Mouse (Mus musculus) erythroblast, adult 5-6 weeks (primary cell): Measurements from ENCODE around the gene Ube2n. TPM values are rescaled to one million over a fixed set of nuclear protein-coding genes. Genes with fewer than 3 reads are reported as not detected.

ENCODE experiments used
- ATAC-seq: replicated peaks from 2 replicates; pipeline ENCODE4 v1.8.0; 2016; ENCODE audit warnings: moderate number of reproducible peaks, mild to moderate bottlenecking, moderate TSS enrichment, inconsistent platforms; ENCODE audit not compliant: poor library complexity, low FRiP score, severe bottlenecking
- total RNA-seq, 2 experiments: library from RNA; stranded (forward) in 1 of 2; stranded (reverse) in 1 of 2; fragments of 150-400 nt in 1 of 2; fragments of 200-764, 138-1000 nt in 1 of 2; gene quantifications; 2 replicates each; pipeline versions ENCODE4 v1.2.3 to v1.2.4; 2015 to 2017; ENCODE audit warnings: low replicate concordance in 2 of 2

Gene Ube2n
- total RNA-seq, 2 experiments from 2014 or later: 23.5 to 139 TPM

DNA sequence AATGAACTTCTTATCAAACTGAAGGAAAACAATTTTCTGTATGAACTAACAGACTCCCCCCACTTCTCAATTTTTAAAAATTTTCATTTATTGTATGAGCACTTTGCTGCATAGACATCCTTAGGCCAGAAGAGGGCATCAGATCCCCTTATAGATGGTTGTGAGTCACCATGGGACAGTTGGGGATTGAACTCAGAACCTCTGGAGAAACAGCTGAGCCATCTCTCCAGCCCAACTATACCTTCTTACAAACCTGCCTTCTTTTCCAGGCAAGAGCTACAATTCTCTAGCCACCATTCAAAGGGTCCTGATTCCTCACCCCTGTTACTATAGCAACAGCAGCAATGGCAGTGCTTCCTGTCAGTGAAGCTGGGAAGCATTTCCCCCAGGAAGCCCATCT is 36.8 kb downstream of the Ube2n start:
- peak; percentile 44; the same call in 1 of the 2 replicates for ATAC-seq

GRCm38 (mm10) chr10:95552326-95552725 is 37.4 kb downstream of the Ube2n start:
- no peak for ATAC-seq

DNA sequence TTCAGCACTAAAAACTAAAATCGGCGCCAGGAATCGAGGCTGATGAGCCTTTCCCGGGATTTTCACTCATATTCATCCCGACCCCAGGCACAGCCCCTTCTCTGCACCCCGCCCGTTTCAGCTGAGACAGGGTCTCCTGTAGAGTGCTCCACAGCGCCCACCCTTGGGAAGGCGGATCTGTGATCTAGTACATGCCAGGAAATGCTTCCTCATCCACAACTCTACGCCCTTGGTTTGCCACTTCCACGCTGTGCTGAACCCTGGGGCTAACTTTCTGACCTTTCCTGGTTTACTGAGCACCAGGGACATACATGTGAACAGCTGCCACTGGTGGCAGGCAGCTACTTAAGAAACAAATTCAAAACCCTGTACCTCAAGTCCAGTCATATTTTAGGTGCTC is 40.9 kb downstream of the Ube2n start:
- ATAC-seq: no peak

- 0 out of 2 replicates have a peak, but pooled peaks have one; percentile 23 for ATAC-seq
Measured at GRCm38 (mm10) chr10:95557337-95557828, 42.4 kb downstream of the Ube2n start.

DNA sequence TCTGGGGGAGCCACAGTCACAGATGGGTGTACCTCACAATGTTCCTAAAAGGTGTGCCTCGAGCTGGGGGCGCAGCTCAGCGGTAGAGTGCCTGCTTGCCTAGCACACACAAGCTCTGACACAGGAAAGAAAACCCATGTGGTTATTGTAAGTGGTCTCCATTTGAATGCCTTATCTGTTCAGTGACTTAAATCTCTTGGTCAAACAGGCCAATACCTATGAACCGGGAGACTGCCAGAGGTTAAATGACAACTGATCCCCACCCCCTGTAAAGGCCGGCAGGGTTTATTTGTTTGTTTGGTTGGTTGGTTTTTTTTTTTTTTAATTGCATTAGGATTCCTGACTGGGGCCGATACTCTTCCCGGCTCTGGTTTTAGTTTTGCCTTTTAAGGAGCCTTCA is 44.5 kb downstream of the Ube2n start:
- ATAC-seq: no peak

GRCm38 (mm10) chr10:95560394-95560983 is 45.5 kb downstream of the Ube2n start:
- ATAC-seq: no peak

DNA sequence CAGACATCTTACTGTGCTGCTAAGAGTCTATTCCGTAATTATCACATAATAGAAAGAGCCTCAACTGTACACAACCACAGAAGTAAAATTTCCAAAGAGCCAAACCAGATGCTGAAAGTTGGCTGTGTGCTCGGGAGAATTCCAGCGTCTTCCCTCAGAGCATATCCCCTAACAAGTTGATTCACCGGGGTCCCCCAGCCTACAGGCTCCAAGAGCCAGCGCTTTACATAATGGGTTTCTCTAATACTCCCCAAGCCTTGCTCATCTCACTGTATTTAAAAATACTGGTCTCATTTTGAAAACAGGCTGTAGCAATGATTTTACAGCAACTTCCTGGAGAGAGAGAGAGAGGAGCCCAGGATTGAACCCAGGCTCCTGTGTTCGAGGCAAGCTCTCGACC is 46.7 kb downstream of the Ube2n start:
- ATAC-seq: no peak

GRCm38 (mm10) chr10:95562395-95562794 is 47.5 kb downstream of the Ube2n start:
- ATAC-seq: no peak

DNA sequence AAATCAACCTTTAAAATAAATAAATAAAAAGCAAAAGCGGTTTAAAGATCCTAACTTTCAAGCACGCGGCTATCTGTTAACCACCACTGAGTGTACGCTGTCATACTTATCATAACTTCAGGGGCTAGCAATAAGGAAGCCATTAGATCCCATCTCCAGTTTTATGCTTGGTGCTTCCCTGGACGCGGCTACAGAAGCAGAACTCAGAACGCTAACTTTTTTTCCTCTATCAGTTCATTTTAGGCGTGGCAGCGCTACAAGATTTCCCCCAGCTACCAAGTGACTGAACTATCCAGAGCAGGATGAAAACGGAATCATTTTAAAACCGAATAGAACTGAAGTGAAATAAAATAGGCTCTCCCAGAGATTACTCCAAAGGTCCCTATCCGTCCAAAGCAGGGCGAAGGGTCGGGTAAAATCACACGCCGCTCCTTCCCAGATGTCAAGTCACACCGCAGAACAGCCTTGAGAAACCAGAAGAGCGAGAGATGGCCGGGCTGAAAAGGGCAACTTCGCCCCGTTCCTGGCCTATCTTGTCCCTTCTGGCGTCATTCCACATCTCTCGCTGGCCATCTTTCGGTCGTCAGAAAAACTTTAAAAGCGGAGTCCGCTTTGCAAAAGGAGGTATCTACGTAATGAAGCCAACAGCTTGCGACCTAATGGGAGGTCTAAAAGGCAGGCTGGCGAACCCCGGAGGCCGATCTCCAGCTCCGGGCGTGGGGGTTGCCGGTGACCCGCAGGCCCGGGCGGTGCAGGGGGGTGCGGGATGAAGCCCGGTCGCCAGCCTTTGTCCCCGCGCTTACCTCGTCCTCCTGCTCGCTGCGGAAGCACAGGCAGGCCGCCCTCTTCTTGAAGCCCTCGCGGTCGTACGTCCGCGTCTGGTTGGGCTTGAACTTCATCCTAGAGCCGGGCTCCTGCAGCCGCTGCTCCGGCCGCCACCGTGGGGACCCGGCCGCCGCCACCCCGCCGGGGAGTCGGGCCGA is 48.2 kb downstream of the Ube2n start:
- ATAC-seq: peak; percentile 44

- ATAC-seq: peak; percentile 76
Measured at GRCm38 (mm10) chr10:95563851-95564845, 49.2 kb downstream of the Ube2n start, which contains the start of gene Nudt4. TSS of gene Nudt4 (minus strand) at chr10:95564146.

GRCm38 (mm10) chr10:95565156-95565854 is 50.4 kb downstream of the Ube2n start:
- ATAC-seq: no peak

DNA sequence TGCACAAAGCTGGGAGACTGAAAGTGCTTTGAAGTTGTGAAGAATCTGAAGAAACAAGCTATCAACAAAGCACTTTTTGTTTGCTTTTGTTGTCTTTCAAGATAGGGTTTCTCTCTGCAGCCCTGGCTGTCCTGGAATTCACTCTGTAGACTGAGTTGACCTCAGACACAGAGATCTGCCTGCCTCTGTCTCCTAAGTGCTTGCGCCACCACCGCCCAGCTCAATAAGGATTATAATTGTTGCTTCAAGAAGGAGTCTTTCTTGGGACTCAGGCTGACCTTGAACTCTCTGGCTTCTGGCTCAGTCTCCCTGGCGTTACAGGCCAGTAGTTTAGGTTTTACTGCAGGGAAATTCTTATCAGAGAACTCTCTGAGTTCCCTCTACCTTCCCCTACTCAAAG is 51.8 kb downstream of the Ube2n start:
- no peak for ATAC-seq

- no peak for ATAC-seq
Measured at GRCm38 (mm10) chr10:95567550-95567949, 52.6 kb downstream of the Ube2n start.

DNA sequence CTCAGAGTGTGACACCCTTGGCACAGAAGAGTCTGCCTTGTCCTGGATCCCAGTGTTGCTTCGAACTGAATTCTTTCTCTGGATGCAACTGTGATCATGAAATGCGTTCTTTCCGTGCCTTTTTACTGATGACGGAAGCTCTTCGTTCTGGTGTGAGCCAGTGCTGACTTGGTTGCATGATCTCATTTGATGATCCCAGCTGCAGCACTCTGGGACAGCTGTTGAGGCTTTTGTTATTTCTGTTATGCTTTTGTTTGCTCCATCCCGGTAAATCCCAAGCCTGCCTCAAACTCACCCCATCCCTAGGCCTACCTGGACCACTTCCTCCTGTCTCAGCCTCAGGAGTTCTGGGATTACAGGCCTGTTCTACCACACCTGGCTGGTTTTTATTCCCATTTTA is 53.1 kb downstream of the Ube2n start:
- no peak for ATAC-seq

DNA sequence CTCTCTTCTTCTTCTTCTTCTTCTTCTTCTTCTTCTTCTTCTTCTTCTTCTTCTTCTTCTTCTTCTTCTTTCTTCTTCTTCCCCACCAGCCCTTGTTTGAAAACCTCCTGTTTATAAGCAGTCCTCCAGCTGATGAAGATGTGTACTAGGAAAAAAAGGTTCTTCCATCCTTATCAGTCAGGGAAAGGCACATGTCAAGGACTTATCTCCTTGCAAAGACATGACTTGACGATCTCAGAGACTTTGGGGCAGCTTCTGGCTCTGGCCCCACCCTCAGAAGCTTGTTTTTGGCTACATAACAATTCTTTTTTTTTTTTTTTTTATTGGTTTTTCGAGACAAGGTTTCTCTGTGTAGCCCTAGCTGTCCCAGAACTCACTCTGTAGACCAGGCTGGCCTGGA is 54.5 kb downstream of the Ube2n start:
- peak; percentile 97 for ATAC-seq

DNA sequence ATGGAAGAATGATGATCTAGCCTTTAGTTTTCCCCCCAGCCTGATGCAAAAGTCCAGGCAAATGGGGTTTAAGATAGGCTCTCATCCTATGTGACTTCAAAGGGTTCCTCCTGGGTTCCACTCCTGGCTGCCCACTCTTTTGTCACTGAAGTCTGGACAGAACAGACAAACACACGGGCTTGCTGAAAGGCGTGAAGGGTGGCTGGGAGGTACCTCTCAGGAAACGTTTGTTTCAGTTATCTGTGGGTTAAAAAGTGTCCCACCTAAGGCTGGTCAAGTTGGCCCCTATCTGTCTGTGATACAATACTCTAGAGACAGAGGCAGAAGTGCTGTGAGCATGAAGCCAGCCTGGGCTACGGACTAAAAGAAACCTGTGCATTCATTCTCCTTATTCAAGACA is 60.0 kb downstream of the Ube2n start:
- no peak for ATAC-seq

DNA sequence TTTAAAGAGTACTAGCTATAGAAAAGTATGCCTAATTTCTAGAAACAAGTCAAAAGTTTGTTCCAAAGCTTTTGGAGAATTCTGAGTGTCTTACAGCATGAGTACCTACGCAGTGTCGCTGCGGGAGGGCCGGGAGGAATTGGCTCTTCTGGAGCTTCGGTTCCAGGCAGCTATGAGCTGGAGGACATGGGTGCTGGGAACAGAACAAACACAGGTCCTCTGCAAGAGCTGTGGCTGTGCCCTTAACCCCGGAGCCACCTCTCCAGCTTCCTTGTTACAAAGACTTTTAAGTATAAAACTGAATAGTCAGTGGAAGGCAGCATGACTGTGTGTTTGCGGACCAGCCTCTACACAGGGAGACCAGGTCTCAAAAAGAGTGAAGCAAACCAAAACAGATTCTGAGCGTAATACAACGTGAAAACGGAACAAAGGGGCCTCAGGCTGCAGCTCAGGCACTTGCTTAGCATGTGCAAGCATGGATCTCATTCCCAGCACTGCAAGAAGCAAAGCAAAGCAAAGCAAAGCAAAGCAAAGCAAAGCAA is 61.0 kb downstream of the Ube2n start:
- ATAC-seq: no peak

DNA sequence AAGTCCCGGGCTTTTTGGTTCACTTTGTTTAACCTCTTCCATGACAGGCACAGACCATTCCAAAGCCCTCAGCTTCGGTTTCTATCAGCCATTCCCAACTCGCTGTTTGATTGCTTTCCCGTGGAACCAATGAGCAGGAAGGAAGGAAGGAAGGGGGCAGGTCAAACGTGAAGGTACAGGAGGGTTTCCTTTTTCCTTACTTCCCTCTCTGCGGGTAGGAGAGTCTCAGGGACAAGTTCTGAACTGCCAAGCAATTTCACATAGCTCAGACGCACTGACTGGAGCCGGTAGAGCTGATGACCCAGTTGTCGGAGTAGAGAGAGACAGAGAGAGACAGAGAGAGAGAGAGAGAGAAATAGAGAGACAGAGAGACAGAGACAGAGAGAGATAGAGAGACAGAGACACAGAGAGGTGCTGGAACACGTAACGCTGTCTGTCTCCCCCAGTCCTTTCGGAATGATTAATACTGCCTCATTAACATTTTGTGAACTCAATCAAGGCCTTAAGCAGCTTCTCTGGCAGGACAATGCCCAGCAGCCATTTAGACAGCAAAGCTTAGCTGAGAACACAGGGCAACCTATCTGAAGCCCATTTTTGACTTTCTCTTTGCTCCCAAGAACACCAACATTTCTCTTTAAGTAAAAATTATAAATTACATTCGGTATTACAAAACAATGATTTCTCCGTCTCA is 62.1 kb downstream of the Ube2n start:
- no peak for ATAC-seq
